Mouse (Mus musculus) heart, adult 2 months (tissue): ENCODE measurements at regions not wholly inside any gene's neighbourhood (a gene's known extent, or its start where the extent isn't known, plus 50 kb on each side); places are given as distances from the start of the nearest gene placed in this dataset.
A peak's percentile ranks its signal among the peaks of the same experiment; 100 is the strongest.

ENCODE experiments used
- DNase-seq, 2 experiments: peaks; one replicate each; pipeline ENCODE4 v3.0.0; 2021
- H3K27ac ChIP-seq: fragments of 200-600 bp; 2 replicates; pipeline ENCODE4 v1.8.1; 2022
- H3K27me3 ChIP-seq: fragments of 200-500 bp; 2 replicates; pipeline ENCODE4 v1.6.1; 2012; ENCODE audit warnings: mild to moderate bottlenecking, low read length, inconsistent platforms, mixed read lengths; ENCODE audit not compliant: control insufficient read depth, insufficient read depth
- H3K36me3 ChIP-seq: fragments of 200-500 bp; 2 replicates; pipeline ENCODE4 v1.6.1; 2012; ENCODE audit warnings: low read length, inconsistent platforms; ENCODE audit not compliant: control insufficient read depth, insufficient read depth
- H3K4me1 ChIP-seq: fragments of 200-500 bp; 2 replicates; pipeline ENCODE4 v1.6.1; 2011; ENCODE audit warnings: low read length; ENCODE audit not compliant: control insufficient read depth, insufficient read depth
- H3K4me3 ChIP-seq: fragments of 200-600 bp; 2 replicates; pipeline ENCODE4 v1.8.1; 2022
- H3K79me2 ChIP-seq: fragments of 200-500 bp; replicated peaks from 2 replicates; pipeline ENCODE4 v1.6.1; 2012; ENCODE audit warnings: mild to moderate bottlenecking, inconsistent platforms, low read length, moderate library complexity, mixed read lengths; ENCODE audit not compliant: control insufficient read depth, insufficient read depth
- H3K9ac ChIP-seq: fragments of 200-500 bp; 2 replicates; pipeline ENCODE4 v1.6.1; 2012; ENCODE audit warnings: low read depth, mild to moderate bottlenecking, control low read depth, inconsistent platforms, low read length, mixed read lengths
- CTCF ChIP-seq: fragments of 200-600 bp; IDR thresholded peaks from 2 replicates; pipeline ENCODE4 v1.8.1; 2022; ENCODE audit warnings: antibody characterized with exemption, mild to moderate bottlenecking, moderate library complexity
- EP300 ChIP-seq: fragments of 200-500 bp; IDR thresholded peaks from 2 replicates; pipeline ENCODE4 v1.6.1; 2011; ENCODE audit warnings: low read depth, low read length, control low read depth; ENCODE audit not compliant: insufficient read depth
- POLR2A ChIP-seq: fragments of 200-500 bp; IDR thresholded peaks from 2 replicates; pipeline ENCODE4 v1.6.1; 2011; ENCODE audit warnings: mild to moderate bottlenecking, low read depth, low read length, control low read depth; ENCODE audit not compliant: insufficient read depth
- WGBS: fragments of 180-500 bp; shearing (Covaris S2); methylation state at CpG from one replicate; pipeline ENCODE4 v1.1.7; 2018; 5-methylcytosine and 5-hydroxymethylcytosine counted together
- intact Hi-C: fragments of 180-260 bp; cut with DNase I; formaldehyde crosslinking; loops from one replicate; pipeline ENCODE4 v1.15.1; 2025

DNA sequence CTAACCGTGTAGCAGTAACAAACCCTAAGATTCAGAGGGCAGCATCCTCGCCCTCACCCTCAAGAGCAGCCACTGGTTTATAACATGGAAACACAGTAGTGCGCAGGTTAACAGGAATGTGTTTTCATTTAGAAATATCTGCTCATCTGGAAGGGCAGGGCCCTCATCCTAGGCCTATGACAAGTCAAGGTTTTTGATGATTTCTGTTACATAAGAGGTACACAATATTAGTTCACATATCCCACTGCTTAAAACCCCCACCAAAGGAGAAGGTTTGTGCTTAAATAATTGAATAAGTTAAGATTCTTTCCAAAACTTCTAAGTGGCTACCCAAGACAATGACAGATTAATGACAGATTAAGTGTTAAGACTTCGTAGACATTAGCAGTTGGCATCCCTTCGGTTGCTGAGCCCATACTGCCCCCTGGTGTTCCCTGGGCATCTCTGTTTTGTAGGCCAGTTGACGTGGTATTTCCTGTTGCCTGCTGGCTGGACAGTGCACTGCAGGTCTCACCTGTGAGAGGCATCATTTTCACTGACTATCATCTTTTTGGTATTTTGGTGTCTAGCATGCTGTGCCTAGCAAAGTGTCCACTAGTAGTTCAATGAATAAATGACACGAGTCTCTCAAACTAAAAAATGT lies 581.2 kb downstream of the Gm19410 start:
- H3K27me3 ChIP-seq = no peaks in the 10 kb centered on the region
- no peaks in the 10 kb centered on the region for H3K79me2 ChIP-seq
- TF ChIP-seq POLR2A = no peak
- TF ChIP-seq CTCF = peak; percentile 100; the same call in 1 of the 2 replicates
- TF ChIP-seq EP300 = peak; percentile 97
- H3K4me3 ChIP-seq = no peak overlapping the region
- H3K9ac ChIP-seq = no peak overlapping the region
- DNase-seq = peak; percentile 76 to 81
- no peak overlapping the region for H3K27ac ChIP-seq
- 43% methylated on average over 7 of the region's 7 CpGs for WGBS
- no peaks in the 10 kb centered on the region for H3K4me1 ChIP-seq
- H3K36me3 ChIP-seq = no peaks in the 10 kb centered on the region
- intact Hi-C loops = loop anchor here (1.0 to 5.0 kb wide), 3 partner anchors 146 to 620 kb away; no protein-coding TSS in a partner anchor

- no peaks in the 10 kb centered on the region for H3K4me1 ChIP-seq
- 67% methylated on average over 1 of the region's 1 CpGs for WGBS
- H3K27ac ChIP-seq = no peak overlapping the region
- no peaks in the 10 kb centered on the region for H3K79me2 ChIP-seq
- intact Hi-C loops = loop anchor here (5.0 kb wide), 2 partner anchors 491 to 621 kb away; no protein-coding TSS in a partner anchor
- TF ChIP-seq EP300 = no peak
- no peak for TF ChIP-seq CTCF
- TF ChIP-seq POLR2A = no peak
- no peaks in the 10 kb centered on the region for H3K27me3 ChIP-seq
- H3K9ac ChIP-seq = no peak overlapping the region
- no peaks in the 10 kb centered on the region for H3K36me3 ChIP-seq
- H3K4me3 ChIP-seq = no peak overlapping the region
- no peak for DNase-seq
Measured at GRCm38 (mm10) chr8:36348067-36348466, 582.5 kb downstream of the Gm19410 start.

- Histone ChIP-seq H3K27me3 (peaks cover 1% of the 10 kb centered on the region; the same call in 1 of the 2 replicates), H3K27ac (no peak overlapping the region), H3K4me1 (no peaks in the 10 kb centered on the region; the same call in 1 of the 2 replicates), H3K4me3 (no peak overlapping the region), H3K79me2 (no peaks in the 10 kb centered on the region), H3K9ac (no peak overlapping the region), H3K36me3 (no peaks in the 10 kb centered on the region)
- DNase-seq = no peak
- intact Hi-C loops = no loop called here
- WGBS = 32% methylated on average over 3 of the region's 3 CpGs
- TF ChIP-seq CTCF (no peak), EP300 (no peak), POLR2A (no peak)
Measured at GRCm38 (mm10) chr8:36354926-36355325, 589.3 kb downstream of the Gm19410 start.

- DNase-seq = no peak
- Histone ChIP-seq H3K36me3 (no peaks in the 10 kb centered on the region), H3K4me1 (peaks cover 2% of the 10 kb centered on the region), H3K27me3 (no peaks in the 10 kb centered on the region), H3K79me2 (no peaks in the 10 kb centered on the region), H3K9ac (no peak overlapping the region), H3K27ac (no peak overlapping the region), H3K4me3 (no peak overlapping the region)
- no peak for TF ChIP-seq EP300
- no peak for TF ChIP-seq CTCF
- no peak for TF ChIP-seq POLR2A
- WGBS = 57% methylated on average over 2 of the region's 2 CpGs
- intact Hi-C loops = no loop called here
Measured at GRCm38 (mm10) chr8:36358998-36359397, 593.4 kb downstream of the Gm19410 start.

DNA sequence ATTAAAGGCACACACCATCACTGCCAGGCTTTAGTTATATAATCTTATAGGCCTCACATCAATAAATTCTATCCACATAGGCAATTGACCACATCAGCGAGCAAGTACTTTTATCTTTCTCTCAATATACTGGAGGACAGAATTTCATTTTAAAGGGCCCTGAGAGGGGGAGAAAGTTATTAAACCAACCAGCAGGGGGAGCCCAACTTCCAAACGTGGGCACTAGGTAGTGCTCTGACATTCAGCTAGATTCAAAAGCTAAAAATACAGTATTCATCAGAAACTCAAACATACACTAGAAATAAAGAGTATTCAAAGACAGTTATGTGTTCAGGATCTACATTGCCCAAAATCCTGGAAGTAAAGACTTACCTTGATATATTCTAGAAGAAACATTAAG lies 595.7 kb downstream of the Gm19410 start:
- H3K9ac ChIP-seq = no peak overlapping the region
- intact Hi-C loops = loop anchor here (1.0 to 10.0 kb wide), 4 partner anchors 162 to 701 kb away; no protein-coding TSS in a partner anchor

DNA sequence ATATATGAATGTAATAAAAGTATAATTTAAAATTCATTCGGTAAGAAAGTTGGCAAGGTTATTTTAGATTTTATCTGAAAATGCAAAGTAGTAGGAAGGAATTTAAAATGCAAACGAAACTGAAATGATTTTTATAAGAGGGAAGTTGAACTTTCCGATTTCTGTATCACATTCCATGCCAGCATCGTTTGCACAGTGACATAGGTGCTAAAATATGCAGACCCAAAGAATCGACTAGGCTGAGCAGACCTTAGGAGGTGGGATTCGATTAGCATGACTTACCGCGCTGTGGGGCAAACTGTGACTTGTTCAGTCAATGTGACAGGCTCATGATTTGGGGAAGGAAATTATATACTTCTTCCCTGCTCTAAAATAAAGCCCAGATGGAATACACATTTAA lies 596.2 kb downstream of the Gm19410 start:
- intact Hi-C loops = loop anchor here (1.0 to 10.0 kb wide), 4 partner anchors 161 to 700 kb away; no protein-coding TSS in a partner anchor
- Histone ChIP-seq H3K36me3 (no peaks in the 10 kb centered on the region), H3K9ac (no peak overlapping the region), H3K27ac (no peak overlapping the region), H3K4me3 (no peak overlapping the region), H3K27me3 (no peaks in the 10 kb centered on the region), H3K4me1 (peaks cover 2% of the 10 kb centered on the region; the same call in 1 of the 2 replicates), H3K79me2 (no peaks in the 10 kb centered on the region)
- no peak for DNase-seq
- 40% methylated on average over 8 of the region's 8 CpGs for WGBS
- TF ChIP-seq EP300 (no peak), CTCF (no peak), POLR2A (no peak)

More for the DNA sequence above, 595.7 kb downstream of the Gm19410 start:
- Histone ChIP-seq H3K4me3 (no peak overlapping the region), H3K79me2 (no peaks in the 10 kb centered on the region), H3K27me3 (no peaks in the 10 kb centered on the region), H3K27ac (no peak overlapping the region), H3K4me1 (peaks cover 2% of the 10 kb centered on the region; the same call in 1 of the 2 replicates), H3K36me3 (no peaks in the 10 kb centered on the region)
- peak; percentile 39 to 58 for DNase-seq
- no peak for TF ChIP-seq POLR2A
- no peak for TF ChIP-seq EP300
- TF ChIP-seq CTCF = no peak; the same call in 1 of the 2 replicates
- WGBS = 7% methylated on average over 2 of the region's 2 CpGs
